Mouse (Mus musculus) bone marrow macrophage, adult 2 months (primary cell): ENCODE measurements at regions not wholly inside any gene's neighbourhood (a gene's known extent, or its start where the extent isn't known, plus 50 kb on each side); places are given as distances from the start of the nearest gene placed in this dataset.

Experiments used
- CTCF ChIP-seq: IDR thresholded peaks from 2 replicates; pipeline ENCODE4 v1.5.1; 2012; ENCODE audit warnings: low read depth, mild to moderate bottlenecking, low read length, moderate library complexity
- POLR2A ChIP-seq: IDR thresholded peaks from 2 replicates; pipeline ENCODE4 v1.6.1; 2012; ENCODE audit warnings: mild to moderate bottlenecking, low read depth, low read length, borderline replicate concordance

DNA sequence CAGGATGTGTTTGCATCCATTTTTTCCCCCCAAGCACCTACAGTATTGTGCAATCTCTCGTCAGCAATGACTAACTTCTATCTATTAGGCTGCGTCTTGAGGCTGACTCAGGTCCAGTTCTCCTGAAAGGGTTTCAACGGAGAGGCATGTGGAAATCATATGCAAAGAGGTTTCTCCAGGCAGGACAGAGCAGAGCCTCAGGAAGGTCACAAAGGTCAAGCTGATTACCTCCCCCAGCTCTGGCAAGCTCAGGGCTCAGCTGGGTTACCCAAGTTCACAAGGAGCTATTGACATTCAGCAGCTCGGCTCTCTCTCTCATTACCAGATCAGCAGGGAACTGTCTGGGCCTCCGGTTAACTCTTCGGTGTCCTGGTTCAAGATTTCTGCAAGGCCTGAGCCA lies 166.0 kb upstream of the Nrip1 start:
- TF ChIP-seq CTCF (no peak), POLR2A (no peak)
